Mouse (Mus musculus) G1E (cell line): ENCODE measurements around the gene Pstpip1. TPM values are rescaled to one million over a fixed set of nuclear protein-coding genes. Genes with fewer than 3 reads are reported as not detected.
A peak's percentile ranks its signal among the peaks of the same experiment; 100 is the strongest.

Experiments
- ATAC-seq: 2 replicates; pipeline ENCODE4 v1.8.0; 2016; ENCODE audit warnings: mild to moderate bottlenecking; ENCODE audit not compliant: insufficient number of reproducible peaks, poor library complexity, low FRiP score, severe bottlenecking; ENCODE audit errors: extremely low read depth
- DNase-seq: peaks from one replicate; pipeline ENCODE4 v3.0.0; 2012; ENCODE audit warnings: low spot score
- H3K27me3 ChIP-seq: 2 replicates; pipeline ENCODE4 v1.6.1; 2012; ENCODE audit warnings: mild to moderate bottlenecking, low read length, inconsistent platforms; ENCODE audit not compliant: insufficient read depth
- H3K36me3 ChIP-seq: replicated peaks from 2 replicates; pipeline ENCODE3; 2012; ENCODE audit warnings: mild to moderate bottlenecking, inconsistent platforms
- H3K4me1 ChIP-seq: 2 replicates; pipeline ENCODE4 v1.6.1; 2012; ENCODE audit warnings: low read depth, low read length, inconsistent platforms, mixed read lengths; ENCODE audit not compliant: insufficient read depth
- H3K4me3 ChIP-seq: 2 replicates; pipeline ENCODE4 v1.5.1; 2012; ENCODE audit warnings: low read depth, mild to moderate bottlenecking, inconsistent platforms, low read length, moderate library complexity, mixed read lengths
- H3K9me3 ChIP-seq: replicated peaks from 2 replicates; pipeline ENCODE4 v1.6.1; 2012; ENCODE audit warnings: inconsistent platforms
- CTCF ChIP-seq: IDR thresholded peaks from 2 replicates; pipeline ENCODE4 v1.5.1; 2012; ENCODE audit warnings: low read depth, low read length, inconsistent platforms, mixed read lengths
- GATA1 ChIP-seq: IDR thresholded peaks from 2 replicates; pipeline ENCODE4 v1.6.1; 2012; ENCODE audit warnings: borderline replicate concordance, low read length, inconsistent platforms, mixed read lengths
- GATA2 ChIP-seq: IDR thresholded peaks from 2 replicates; pipeline ENCODE4 v1.6.1; 2012; ENCODE audit warnings: low read depth, low read length, inconsistent platforms, borderline replicate concordance
- POLR2AphosphoS5 ChIP-seq: IDR thresholded peaks from 2 replicates; pipeline ENCODE4 v1.6.1; 2012; ENCODE audit warnings: low read depth, low read length, inconsistent platforms; ENCODE audit not compliant: insufficient replicate concordance
- TAL1 ChIP-seq: conservative IDR thresholded peaks from 2 replicates; pipeline ENCODE4 v1.6.1; 2012; ENCODE audit warnings: low read depth, low read length, inconsistent platforms, mixed read lengths
- polyA plus RNA-seq: library from polyadenylated mRNA; stranded (reverse); fragments of >175 nt; gene quantifications from 2 replicates; pipeline ENCODE4 v1.2.3, GENCODE M21; 2012
- total RNA-seq, 2 experiments: library from RNA; stranded (forward) in 1 of 2; stranded (reverse) in 1 of 2; fragments of 200-1000 nt in 1 of 2; fragments of >200 nt in 1 of 2; fragmentation: Nextera tagmentation in 1 of 2; gene quantifications; 2 replicates each; pipeline ENCODE4 v1.2.3; 2014 to 2017

The Pstpip1 gene
- not detected in 2 replicates for total RNA-seq (2014; fragmentation: Nextera tagmentation)
- total RNA-seq (2017) = not detected in 2 replicates
- polyA plus RNA-seq = 0.05 TPM in 1 of 2 replicates, not detected in the other

GRCm38 (mm10) chr9:56089778-56090520 is at the start of gene Pstpip1:
Gene Pstpip1, plus strand, starts transcription at chr9:56089962.
- ATAC-seq = no peak
- Histone ChIP-seq H3K27me3 (peaks cover 4% of the 10 kb centered on the region; the same call in 1 of the 2 replicates), H3K4me3 (no peak within 1 kb of the TSS), H3K36me3 (no peaks in the 10 kb centered on the region), H3K9me3 (no peaks in the 10 kb centered on the region), H3K4me1 (no peaks in the 10 kb centered on the region)
- no peak for DNase-seq
- TF ChIP-seq GATA1 = no peak
- no peak for TF ChIP-seq CTCF
- no peak for TF ChIP-seq TAL1
- TF ChIP-seq GATA2 = no peak
- TF ChIP-seq POLR2AphosphoS5 = no peak

- Histone ChIP-seq H3K27me3 (no peaks in the 10 kb centered on the region), H3K9me3 (no peaks in the 10 kb centered on the region), H3K4me1 (peaks cover 15% of the 10 kb centered on the region), H3K36me3 (peaks cover 6% of the 10 kb centered on the region), H3K4me3 (peak within 1 kb of the TSS; percentile 85)
- TF ChIP-seq GATA1 (no peak), POLR2AphosphoS5 (no peak)
- ATAC-seq (peak; percentile 100), DNase-seq (peak; percentile 91)
These were observed 48.2 kb upstream of the Pstpip1 start, which contains the start of gene Rcn2 for GRCm38 (mm10) chr9:56041372-56042180. Gene Rcn2, plus strand, starts transcription at chr9:56041845.

GRCm38 (mm10) chr9:56042181-56042621 is 47.6 kb upstream of the Pstpip1 start:
- ATAC-seq (no peak; the same call in 1 of the 2 replicates), DNase-seq (no peak)
- Histone ChIP-seq H3K27me3 (no peaks in the 10 kb centered on the region), H3K9me3 (no peaks in the 10 kb centered on the region), H3K36me3 (peaks cover 6% of the 10 kb centered on the region), H3K4me1 (peaks cover 15% of the 10 kb centered on the region), H3K4me3 (peak overlapping the region; percentile 85)
- TF ChIP-seq GATA2 (no peak), TAL1 (no peak), POLR2AphosphoS5 (no peak), CTCF (no peak), GATA1 (no peak)

- no peaks in the 10 kb centered on the region for H3K9me3 ChIP-seq
- ATAC-seq (no peak), DNase-seq (no peak)
- H3K4me3 ChIP-seq = no peak overlapping the region
- H3K4me1 ChIP-seq = peaks cover 3% of the 10 kb centered on the region
- no peaks in the 10 kb centered on the region for H3K27me3 ChIP-seq
- peaks cover 32% of the 10 kb centered on the region for H3K36me3 ChIP-seq
- no peak for TF ChIP-seq POLR2AphosphoS5
- no peak for TF ChIP-seq GATA1
- no peak for TF ChIP-seq GATA2
- no peak for TF ChIP-seq CTCF
- TF ChIP-seq TAL1 = no peak
These were observed 36.0 kb upstream of the Pstpip1 start for GRCm38 (mm10) chr9:56053796-56054195.

GRCm38 (mm10) chr9:56056147-56056546 is 33.6 kb upstream of the Pstpip1 start:
- peaks cover 40% of the 10 kb centered on the region for H3K36me3 ChIP-seq
- TF ChIP-seq CTCF (no peak), GATA1 (no peak), POLR2AphosphoS5 (no peak), TAL1 (no peak), GATA2 (no peak)

GRCm38 (mm10) chr9:56062336-56062735 is 27.4 kb upstream of the Pstpip1 start:
- no peak for DNase-seq
- peaks cover 26% of the 10 kb centered on the region for H3K36me3 ChIP-seq
- H3K4me3 ChIP-seq = no peak overlapping the region
- H3K4me1 ChIP-seq = no peaks in the 10 kb centered on the region
- TF ChIP-seq GATA1 (no peak), TAL1 (no peak), POLR2AphosphoS5 (no peak), GATA2 (no peak), CTCF (no peak)
- H3K9me3 ChIP-seq = no peaks in the 10 kb centered on the region
- ATAC-seq = no peak
- peaks cover 10% of the 10 kb centered on the region for H3K27me3 ChIP-seq

More at GRCm38 (mm10) chr9:56056147-56056546, 33.6 kb upstream of the Pstpip1 start:
- ATAC-seq (no peak), DNase-seq (no peak)
- Histone ChIP-seq H3K9me3 (no peaks in the 10 kb centered on the region), H3K4me1 (peaks cover 3% of the 10 kb centered on the region), H3K4me3 (no peak overlapping the region), H3K27me3 (no peaks in the 10 kb centered on the region)
